Mouse (Mus musculus) kidney, adult 2 months (tissue): ENCODE results near the gene Ddr2.

Source experiments
- CTCF ChIP-seq: fragments of 200-500 bp; conservative IDR thresholded peaks from 2 replicates; pipeline ENCODE4 v1.5.1; 2011; ENCODE audit warnings: low read depth, mild to moderate bottlenecking, control low read depth, low read length, moderate library complexity, mixed read lengths; ENCODE audit not compliant: insufficient read depth, insufficient read length
- POLR2A ChIP-seq: fragments of 200-500 bp; IDR thresholded peaks from one replicate; pipeline ENCODE4 v1.6.1; 2011; ENCODE audit warnings: low read depth, low read length, control low read depth

GRCm38 (mm10) chr1:170006516-170006915 is 104.0 kb downstream of the Ddr2 start:
- TF ChIP-seq CTCF (no peak), POLR2A (no peak)
